Mouse (Mus musculus) lung, postnatal 0 days (tissue): ENCODE results near the gene Idi1.

Experiments used
- CTCF ChIP-seq: IDR thresholded peaks from 2 replicates; pipeline ENCODE4 v1.5.1; 2016; ENCODE audit warnings: antibody characterized with exemption, mild to moderate bottlenecking
- EP300 ChIP-seq: IDR thresholded peaks from 2 replicates; pipeline ENCODE4 v1.6.1; 2016; ENCODE audit warnings: antibody characterized with exemption, mild to moderate bottlenecking, control low read depth

GRCm38 (mm10) chr13:8881611-8882010 is 3.7 kb upstream of the Idi1 start:
- no peak for TF ChIP-seq CTCF
- no peak for TF ChIP-seq EP300
